Mouse (Mus musculus) thymus, postnatal 14 days (tissue): ENCODE measurements around the gene Vax1.

Experiments
- DNase-seq: peaks from one replicate; pipeline ENCODE4 v3.0.0; 2021

The Vax1 gene

GRCm38 (mm10) chr19:59168386-59168905 lies 1.4 kb downstream of the Vax1 start:
- no peak for DNase-seq

DNA sequence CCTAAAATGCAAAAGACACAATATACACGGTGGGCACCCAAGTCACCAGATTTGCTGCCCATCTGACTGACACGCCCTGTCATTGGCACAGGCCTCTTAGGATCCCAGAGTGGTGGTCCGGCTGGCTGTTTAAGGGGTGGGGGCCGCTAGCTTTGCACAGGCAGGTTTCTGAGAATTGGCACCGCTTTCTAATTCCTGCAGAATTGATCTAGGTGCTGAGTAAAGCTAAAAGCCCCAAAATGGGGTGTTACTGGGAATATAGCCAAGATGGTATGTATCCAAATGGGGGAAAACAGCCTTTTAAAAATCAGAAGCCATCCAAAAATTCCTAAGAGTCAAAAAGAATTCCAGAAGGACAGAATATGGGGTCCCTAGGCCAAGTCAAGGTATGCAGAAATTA lies 2.0 kb downstream of the Vax1 start:
- no peak for DNase-seq

- no peak for DNase-seq
These were observed 3.0 kb downstream of the Vax1 start for GRCm38 (mm10) chr19:59166879-59167278.

DNA sequence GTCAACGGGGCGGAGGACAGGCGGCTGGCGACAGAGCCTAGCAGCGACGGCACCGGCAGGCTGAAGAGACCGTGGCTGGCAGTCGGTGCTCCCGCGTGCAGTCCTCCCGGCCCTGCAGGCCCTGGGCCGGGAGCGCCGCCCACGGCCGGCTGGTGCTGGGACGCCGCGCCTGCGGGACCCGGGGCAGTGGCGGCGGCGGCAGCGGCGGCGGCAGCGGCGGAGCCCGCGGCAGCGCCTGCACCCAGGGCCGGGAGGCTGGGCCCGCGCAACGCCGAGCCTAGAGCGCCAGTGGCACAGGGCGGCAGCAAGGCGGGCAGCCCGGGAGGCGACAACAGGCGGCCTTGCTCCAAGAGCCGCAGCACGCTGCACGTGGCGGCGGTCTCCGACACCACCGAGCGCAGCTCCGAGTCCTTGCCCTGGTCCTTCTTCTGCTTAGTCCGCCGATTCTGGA lies 3.5 kb downstream of the Vax1 start:
- no peak for DNase-seq

- DNase-seq: no peak
These were observed 4.3 kb downstream of the Vax1 start for GRCm38 (mm10) chr19:59165577-59165976.

DNA sequence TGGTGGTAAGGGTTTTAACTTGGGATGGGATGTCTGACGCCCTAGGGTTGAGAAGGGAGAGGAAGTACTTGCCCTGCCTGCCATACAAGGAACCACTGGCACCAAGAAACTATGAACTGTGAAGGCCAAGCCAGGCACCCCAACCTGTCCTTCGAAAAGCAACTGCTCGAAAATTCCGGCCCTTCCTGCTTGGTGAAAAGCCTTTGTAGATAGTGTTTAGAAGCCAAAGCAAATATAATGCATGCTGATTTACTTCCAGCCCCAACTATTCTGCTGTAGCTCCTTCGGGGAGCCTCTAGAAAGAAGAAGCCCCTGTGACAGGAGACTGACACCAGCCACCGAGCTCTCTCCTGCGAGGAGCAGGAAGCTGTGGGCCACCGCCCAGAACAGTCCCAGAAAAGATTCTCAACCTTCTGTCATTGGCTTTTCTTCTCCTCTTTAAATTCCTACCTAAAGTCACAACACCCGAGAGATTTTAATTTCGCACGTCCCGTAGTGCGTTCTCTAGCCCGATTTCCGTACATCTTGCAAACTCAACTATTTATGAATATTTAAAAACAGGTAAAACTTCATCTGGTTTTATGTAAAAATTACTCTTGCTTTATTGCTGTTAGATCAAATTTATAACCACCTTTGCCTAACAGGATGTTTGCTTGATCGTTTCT lies 4.8 kb downstream of the Vax1 start:
- DNase-seq: no peak

- DNase-seq: no peak
These were observed 5.7 kb downstream of the Vax1 start for GRCm38 (mm10) chr19:59164111-59164510.

DNA sequence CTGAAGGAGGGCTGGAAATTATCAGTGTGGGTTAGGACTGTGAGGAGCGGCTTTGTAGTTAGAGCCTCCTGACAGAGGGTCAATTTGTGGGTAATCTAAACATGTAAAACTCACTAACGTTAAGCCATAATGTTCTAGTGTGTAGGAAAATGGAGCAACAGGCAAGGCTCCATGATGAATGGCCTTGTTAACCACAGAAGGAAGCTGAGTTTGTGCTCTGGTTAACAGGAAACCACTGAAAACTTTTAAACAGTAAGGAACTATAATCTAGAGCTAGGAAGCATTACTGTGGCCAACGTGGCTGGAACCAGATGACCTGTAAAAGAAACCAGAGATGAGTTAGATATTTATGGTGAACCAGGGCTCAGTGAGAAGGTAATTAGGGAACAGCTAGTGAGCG lies 13.2 kb downstream of the Vax1 start:
- DNase-seq: no peak

GRCm38 (mm10) chr19:59154171-59154570 lies 15.7 kb downstream of the Vax1 start:
- DNase-seq: no peak

- no peak for DNase-seq
These were observed 24.2 kb downstream of the Vax1 start for GRCm38 (mm10) chr19:59145492-59146140.

GRCm38 (mm10) chr19:59145064-59145463 lies 24.8 kb downstream of the Vax1 start:
- no peak for DNase-seq

- no peak for DNase-seq
These were observed 27.6 kb downstream of the Vax1 start for GRCm38 (mm10) chr19:59142206-59142605.

DNA sequence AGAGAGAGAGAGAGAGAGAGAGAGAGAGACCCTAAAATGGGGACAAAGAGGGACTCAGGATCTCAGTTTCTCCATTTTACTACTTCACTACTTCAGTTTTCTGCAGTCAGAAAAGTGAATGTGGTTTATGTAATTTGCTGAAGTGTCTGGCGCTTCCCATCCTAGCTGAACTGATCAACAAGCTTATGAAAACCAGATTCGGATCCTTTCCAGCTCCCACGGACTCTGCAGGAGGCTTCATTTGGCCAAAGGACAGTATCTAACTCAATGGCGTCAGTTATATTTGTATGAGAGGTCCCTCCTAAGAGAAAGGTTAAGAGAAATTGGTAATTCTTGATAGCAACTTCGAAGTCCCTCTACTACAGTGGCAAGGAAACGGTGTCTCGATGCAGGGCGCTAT lies 34.5 kb downstream of the Vax1 start:
- DNase-seq: no peak

GRCm38 (mm10) chr19:59134916-59135315 lies 34.9 kb downstream of the Vax1 start:
- DNase-seq: no peak

DNA sequence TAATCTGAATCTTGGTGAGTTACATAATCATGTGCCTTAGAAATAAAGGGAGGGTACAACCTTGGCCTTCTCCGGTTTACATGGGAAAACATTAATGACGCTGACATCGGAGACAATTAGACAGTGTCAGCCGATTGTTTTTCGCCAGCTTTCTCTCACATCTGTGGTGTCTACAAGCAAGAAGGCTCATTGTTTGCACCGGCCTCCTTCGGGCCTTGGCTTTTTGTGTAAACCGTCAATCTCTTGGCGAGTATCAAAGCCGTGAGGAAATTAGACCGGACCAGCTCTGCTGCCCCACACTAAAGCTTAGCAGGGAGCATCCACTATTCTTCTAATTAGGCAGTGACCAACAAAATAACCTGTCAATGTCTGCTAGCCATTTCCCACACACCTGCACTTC lies 36.7 kb downstream of the Vax1 start:
- no peak for DNase-seq

DNA sequence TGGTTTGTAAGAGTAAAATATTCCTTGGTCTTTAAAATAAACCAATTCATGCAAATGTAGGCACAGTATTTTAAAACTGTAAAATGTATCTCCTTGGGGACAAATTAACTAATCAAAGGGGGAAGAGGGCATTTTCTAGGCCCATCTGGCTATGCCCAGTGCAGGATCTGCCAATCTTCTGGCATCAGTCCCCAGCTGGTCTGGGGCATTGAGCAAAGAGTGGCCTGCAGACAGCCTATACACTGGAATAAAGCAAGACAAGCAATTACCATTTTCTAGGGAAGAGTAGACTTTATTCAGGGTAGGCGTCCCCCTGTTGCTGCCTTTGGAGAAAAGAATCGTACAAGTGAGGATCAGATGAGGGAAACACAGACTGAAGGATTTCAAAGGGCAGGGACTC lies 40.2 kb downstream of the Vax1 start:
- DNase-seq: no peak

DNA sequence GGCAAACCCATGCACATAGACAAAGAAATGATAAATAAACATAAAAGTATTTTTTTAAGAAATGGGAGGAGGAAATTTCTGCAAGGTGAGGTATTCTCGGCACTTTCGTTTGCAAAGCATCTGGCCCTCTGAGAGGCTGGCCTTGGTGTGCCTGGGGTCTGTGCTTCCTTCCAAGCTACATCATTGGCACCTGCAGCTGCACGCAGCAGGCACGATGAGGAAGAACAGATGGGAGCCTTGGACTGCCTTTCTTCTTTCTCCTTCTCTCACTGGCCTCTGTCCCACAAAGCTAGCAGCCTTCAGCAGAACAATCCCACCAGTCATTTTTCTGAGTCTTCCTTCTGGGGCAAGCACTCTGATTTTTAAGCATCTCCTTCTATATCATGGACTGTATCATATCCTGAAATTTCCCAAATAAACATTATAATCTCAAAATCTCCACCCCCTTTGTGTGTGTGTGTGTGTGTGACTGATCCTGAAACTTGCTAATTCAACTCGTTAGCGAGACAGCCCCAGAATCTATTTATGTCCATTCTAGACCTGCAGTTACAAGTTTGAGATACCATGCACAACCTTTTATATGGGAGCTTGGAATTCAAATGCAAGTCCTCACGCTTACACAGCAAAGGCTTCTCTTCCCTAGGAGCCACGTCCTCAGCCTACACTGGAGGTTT lies 41.2 kb downstream of the Vax1 start:
- DNase-seq: no peak

DNA sequence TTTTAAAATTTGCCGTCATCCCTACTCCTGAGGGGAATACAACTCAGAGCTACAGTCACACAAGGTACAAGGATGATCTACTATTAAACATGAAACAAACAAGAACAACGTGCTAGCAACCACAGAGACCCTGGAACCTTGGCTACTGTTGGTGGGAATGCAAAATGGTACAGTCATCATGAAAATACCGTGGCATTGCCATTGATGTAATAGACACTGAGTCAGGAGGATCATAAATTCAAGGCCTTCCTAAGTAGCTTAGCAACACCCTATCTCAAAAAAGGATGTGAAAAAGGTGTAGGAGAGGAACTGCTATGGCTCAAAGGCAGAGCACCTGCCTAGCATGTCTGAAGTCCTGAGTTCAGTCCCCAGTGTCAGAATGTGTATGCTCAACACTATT lies 42.4 kb downstream of the Vax1 start:
- no peak for DNase-seq
